Mouse (Mus musculus): ENCODE data around the gene Pbdc1. TPM values are rescaled to one million over a fixed set of nuclear protein-coding genes. Genes with fewer than 3 reads are reported as not detected.
A peak's percentile ranks its signal among the peaks of the same experiment; 100 is the strongest.
"Not testable (repeated sequence)": the region's sequence is repeated elsewhere in the genome, so short reads cannot be mapped to it uniquely, and the experiment has no call there.

Pbdc1 gene
- polyA plus RNA-seq, 1 experiment from 2014 or later, result 47.5 TPM

DNA sequence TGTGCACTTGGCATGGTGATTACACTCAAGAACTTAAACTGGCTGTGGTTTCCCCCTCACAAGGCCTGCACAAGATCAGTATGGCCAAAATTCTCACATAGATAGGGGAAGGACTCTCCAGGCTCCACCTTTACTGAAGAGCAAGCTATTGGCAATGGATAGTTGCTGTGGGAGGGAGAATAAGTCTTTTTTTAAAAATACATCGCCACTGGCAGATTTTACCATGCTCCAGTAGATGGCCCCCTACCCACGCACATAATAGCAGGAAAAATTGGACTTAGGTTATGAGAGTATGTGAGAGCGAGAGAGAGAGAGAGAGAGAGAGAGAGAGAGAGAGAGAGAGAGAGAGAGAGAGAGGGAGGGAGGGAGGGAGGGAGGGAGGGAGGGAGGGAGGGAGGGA is 45.3 kb downstream of the Pbdc1 start:
- Histone ChIP-seq H3K36me3 (ENCODE audit: insufficient read depth, low read length) (no peaks in the 10 kb centered on the region), H3K9me3 (replicated peaks; ENCODE audit: low read length) (no peaks in the 10 kb centered on the region), H3K4me3 (replicated peaks; ENCODE audit: low read depth, low read length) (no peak overlapping the region), H3K9ac (ENCODE audit: low read depth, low read length) (no peak overlapping the region), H3K4me2 (ENCODE audit: low read length) (no peak overlapping the region), H3K27ac (no peak overlapping the region), H3K4me1 (replicated peaks; ENCODE audit: insufficient read depth, low read length) (no peaks in the 10 kb centered on the region), H3K27me3 (ENCODE audit: insufficient read depth, low read length) (no peaks in the 10 kb centered on the region)
- TF ChIP-seq CTCF (IDR thresholded peaks at IDR 0.05; ENCODE audit: low read depth), result peak; percentile 53; the same call in 1 of the 2 replicates
- DNase-seq (ENCODE audit: low spot score), result peak; percentile 29
- no peak for ATAC-seq (replicated peaks; ENCODE audit: low FRiP score, low read depth)
- 23% methylated on average over 3 of the region's 3 CpGs for WGBS

DNA sequence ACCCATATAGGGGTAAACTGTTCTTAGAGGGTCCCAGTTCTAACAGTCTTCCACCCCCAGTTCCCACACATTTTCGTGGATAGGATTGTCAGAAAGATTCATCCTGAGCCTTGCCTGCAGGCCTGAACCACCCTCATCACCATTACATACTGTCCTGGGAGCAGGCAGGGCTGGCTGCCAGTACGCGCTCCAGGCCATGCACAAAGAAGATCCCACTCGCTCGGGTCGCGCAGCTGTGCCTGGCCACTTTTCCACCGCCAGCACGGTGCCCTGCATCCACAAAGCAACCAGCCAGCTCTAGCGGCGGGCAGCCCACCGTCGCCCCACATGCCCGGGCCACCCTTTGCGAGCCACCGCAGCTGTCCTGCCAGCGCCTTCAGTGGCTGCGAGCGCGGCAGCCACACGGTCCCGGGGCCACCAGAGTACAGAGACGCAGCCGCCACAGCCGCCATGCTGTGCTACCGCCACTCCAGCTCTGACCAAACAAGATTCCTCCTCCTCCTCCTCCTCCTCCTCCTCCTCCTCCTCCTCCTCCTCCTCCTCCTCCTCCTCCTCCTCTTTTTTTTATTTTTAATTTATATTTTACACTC is 72.4 kb downstream of the Pbdc1 start:
- ATAC-seq (replicated peaks; ENCODE audit: low FRiP score, low read depth) (no peak), DNase-seq (ENCODE audit: low spot score) (no peak)
- TF ChIP-seq CTCF (IDR thresholded peaks at IDR 0.05; ENCODE audit: low read depth), result no peak
- Histone ChIP-seq H3K4me1 (replicated peaks; ENCODE audit: insufficient read depth, low read length) (no peaks in the 10 kb centered on the region), H3K4me2 (ENCODE audit: low read length) (no peak overlapping the region), H3K9ac (ENCODE audit: low read depth, low read length) (no peak overlapping the region), H3K27me3 (ENCODE audit: insufficient read depth, low read length) (no peaks in the 10 kb centered on the region), H3K36me3 (ENCODE audit: insufficient read depth, low read length) (no peaks in the 10 kb centered on the region), H3K4me3 (replicated peaks; ENCODE audit: low read depth, low read length) (no peak overlapping the region), H3K27ac (no peak overlapping the region), H3K9me3 (replicated peaks; ENCODE audit: low read length) (no peaks in the 10 kb centered on the region)
- WGBS, result 46% methylated on average over 21 of the region's 26 CpGs

DNA sequence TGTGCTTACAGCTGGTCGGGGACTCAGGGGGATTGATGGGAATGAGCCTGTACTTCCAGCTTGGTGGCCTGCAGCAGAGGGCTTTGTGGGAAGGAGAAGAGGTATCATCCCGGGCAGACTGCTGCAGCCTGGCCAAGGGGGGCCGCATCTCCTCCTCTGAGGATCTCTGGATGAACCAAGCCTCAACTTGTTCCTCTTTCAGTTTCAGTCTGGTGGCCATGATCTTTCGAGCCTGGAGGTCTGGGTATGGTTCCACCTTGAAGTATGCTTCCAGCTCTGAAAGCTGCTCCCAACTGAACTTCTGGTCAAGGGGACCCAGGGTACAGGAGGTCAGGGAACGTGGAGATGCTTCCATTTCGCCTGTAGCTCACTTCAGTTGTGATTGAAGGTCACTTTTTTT is 85.5 kb downstream of the Pbdc1 start:
- not testable (repeated sequence) for H3K4me2 ChIP-seq (ENCODE audit: low read length); DNase-seq (ENCODE audit: low spot score); H3K27me3 ChIP-seq (ENCODE audit: insufficient read depth, low read length); H3K4me1 ChIP-seq (replicated peaks; ENCODE audit: insufficient read depth, low read length); H3K4me3 ChIP-seq (replicated peaks; ENCODE audit: low read depth, low read length); H3K27ac ChIP-seq; H3K9ac ChIP-seq (ENCODE audit: low read depth, low read length); H3K36me3 ChIP-seq (ENCODE audit: insufficient read depth, low read length); H3K9me3 ChIP-seq (replicated peaks; ENCODE audit: low read length); ATAC-seq (replicated peaks; ENCODE audit: low FRiP score, low read depth)
- WGBS, result 76% methylated on average over 6 of the region's 6 CpGs

Other genes starting within 250 kb of the Pbdc1 start
- 1.0 and 1.3 TPM in 2 replicates for gene Magee2, start 222.5 kb upstream of the Pbdc1 start, polyA plus RNA-seq (2015; fragmentation: Nextera tagmentation; extraction: Ambion mirVana)
- gene Magee1, start 40.6 kb downstream of the Pbdc1 start, polyA plus RNA-seq (2015; fragmentation: Nextera tagmentation; extraction: Ambion mirVana), result 8.2 and 9.3 TPM in 2 replicates

Data from kidney, postnatal 0 days (tissue).